In genomic region chr1:157019892-157020291, GRCm38 (mm10) we compare ENCODE assay signal across 13 mouse cellular contexts.
A peak's percentile ranks its signal among the peaks of the same experiment; 100 is the strongest.
DNase-seq lines count a peak whose midpoint lies in the region; ATAC-seq lines count a peak whose summit lies in the region.
"Had no signal": no experiment of that assay in that cellular context is flagged by ENCODE, and none has a peak within 500 bp of the region (broad histone marks: within the 10 kb centered on the region; RNA-seq: fewer than 3 reads in every experiment).

No protein-coding gene starts in this region.

- 67% methylated on average over 7 of the region's 7 CpGs for WGBS in forebrain, embryonic 13.5 days

- ATAC-seq in granulocyte monocyte progenitor cell, adult 5-6 weeks (replicated peaks; ENCODE audit: poor library complexity, severe bottlenecking) = peak; percentile 46
- no peak for ATAC-seq in forebrain, embryonic 13.5 days
- ATAC-seq: midbrain, embryonic 15.5 days had no signal

- peaks cover 7% of the 10 kb centered on the region; the same call in 1 of the 2 replicates for H3K4me1 ChIP-seq in forebrain, embryonic 13.5 days
- H3K4me1 ChIP-seq: midbrain, embryonic 15.5 days had no signal

- H3K27ac ChIP-seq in forebrain, embryonic 13.5 days = no peak overlapping the region
- H3K27ac ChIP-seq: kidney, postnatal 0 days; midbrain, embryonic 15.5 days had no signal

- no peak overlapping the region for H3K4me3 ChIP-seq in forebrain, embryonic 13.5 days
- H3K4me3 ChIP-seq: heart, embryonic 12.5 days; midbrain, embryonic 15.5 days had no signal

- no peaks in the 10 kb centered on the region for H3K27me3 ChIP-seq in forebrain, embryonic 13.5 days
- H3K27me3 ChIP-seq: heart, embryonic 12.5 days; midbrain, embryonic 15.5 days had no signal

- no peaks in the 10 kb centered on the region for H3K9me3 ChIP-seq in forebrain, embryonic 13.5 days (replicated peaks)
- H3K9me3 ChIP-seq: heart, embryonic 12.5 days; midbrain, embryonic 15.5 days had no signal

- no peak overlapping the region for H3K4me2 ChIP-seq in forebrain, embryonic 13.5 days
- H3K4me2 ChIP-seq: heart, embryonic 12.5 days; midbrain, embryonic 15.5 days had no signal

- peak; percentile 74 for DNase-seq in adrenal gland, adult 2 months
- DNase-seq in adrenal gland, postnatal 4 days (ENCODE audit: low spot score in 2 of 2) = no peak
- DNase-seq in layer of hippocampus, postnatal 36 days = peak; percentile 35 to 38
- no peak for DNase-seq in layer of hippocampus, adult 9-10 months (ENCODE audit: low spot score)
- DNase-seq in 3T3-L1 (ENCODE audit: low read depth, low spot score) = peak; percentile 23
- no peak for DNase-seq in gastrocnemius, postnatal 10 days
- DNase-seq: cerebellum, postnatal 36 days; lung, adult 2 months had no signal

- H3K9ac ChIP-seq in forebrain, embryonic 13.5 days = no peak overlapping the region
- H3K9ac ChIP-seq: heart, embryonic 12.5 days; midbrain, embryonic 15.5 days had no signal

- H3K36me3 ChIP-seq in forebrain, embryonic 13.5 days (ENCODE audit: poor library complexity, severe bottlenecking) = no peaks in the 10 kb centered on the region
- H3K36me3 ChIP-seq: heart, embryonic 12.5 days; midbrain, embryonic 15.5 days had no signal

Comparison
In these comparisons a context has a peak if more than half of its experiments do, and no peak if none do; other contexts are left out.
1. DNase-seq: peak in adrenal gland, adult 2 months (single experiment), layer of hippocampus, postnatal 36 days (2 of 2) and 3T3-L1 (single experiment); none in adrenal gland, postnatal 4 days (0 of 2), layer of hippocampus, adult 9-10 months (single experiment) and gastrocnemius, postnatal 10 days (single experiment).